Mouse (Mus musculus) MEL (cell line): ENCODE measurements around the gene Rab33b. TPM values are rescaled to one million over a fixed set of nuclear protein-coding genes. Genes with fewer than 3 reads are reported as not detected.
A peak's percentile ranks its signal among the peaks of the same experiment; 100 is the strongest.

Experiments used
- DNase-seq: peaks from one replicate; pipeline ENCODE4 v3.0.0; 2011; ENCODE audit warnings: low read depth, low spot score
- H3K27ac ChIP-seq: 2 replicates; pipeline ENCODE4 v1.5.1; 2012; ENCODE audit warnings: low read depth, mild to moderate bottlenecking, control low read depth, low read length, moderate library complexity; ENCODE audit not compliant: control insufficient read depth
- H3K27me3 ChIP-seq, 2 experiments: fragments of 150-350 bp in 1 of 2; sonication (generic) in 1 of 2; 2 replicates each; pipeline ENCODE4 v1.6.1; 2012; ENCODE audit warnings: low read length in 2 of 2, mild to moderate bottlenecking in 2 of 2, improper control_type of control experiment in 1 of 2, moderate library complexity in 1 of 2; ENCODE audit not compliant: insufficient read depth in 2 of 2, control insufficient read depth in 1 of 2
- H3K36me3 ChIP-seq, 2 experiments: 2 replicates each; pipeline ENCODE4 v1.6.1; 2012 to 2014; ENCODE audit warnings: low read length in 2 of 2, improper control_type of control experiment in 1 of 2, inconsistent platforms in 1 of 2, mild to moderate bottlenecking in 1 of 2; ENCODE audit not compliant: insufficient read depth in 2 of 2, control insufficient read depth in 1 of 2
- H3K4me1 ChIP-seq, 2 experiments: fragments of 150-350 bp in 1 of 2; sonication (generic) in 1 of 2; 2 replicates each; pipeline ENCODE4 v1.6.1; 2012; ENCODE audit warnings: low read length in 2 of 2, improper control_type of control experiment in 1 of 2, mild to moderate bottlenecking in 1 of 2; ENCODE audit not compliant: insufficient read depth in 2 of 2, control insufficient read depth in 1 of 2
- H3K4me3 ChIP-seq, 2 experiments: fragments of 150-350 bp in 1 of 2; sonication (generic) in 1 of 2; 2 replicates each; pipeline ENCODE4 v1.5.1; 2012; ENCODE audit warnings: low read depth in 2 of 2, low read length in 2 of 2, mild to moderate bottlenecking in 2 of 2, moderate library complexity in 2 of 2, control low read depth in 1 of 2, improper control_type of control experiment in 1 of 2; ENCODE audit not compliant: control insufficient read depth in 1 of 2, insufficient read depth in 1 of 2
- H3K79me2 ChIP-seq: 2 replicates; pipeline ENCODE4 v1.6.1; 2012; ENCODE audit warnings: mild to moderate bottlenecking, low read length, moderate library complexity; ENCODE audit not compliant: control insufficient read depth, poor library complexity, insufficient read depth
- H3K9ac ChIP-seq: 2 replicates; pipeline ENCODE4 v1.6.1; 2012; ENCODE audit warnings: low read depth, mild to moderate bottlenecking, control low read depth, low read length, moderate library complexity; ENCODE audit not compliant: control insufficient read depth, poor library complexity, severe bottlenecking
- H3K9me3 ChIP-seq: fragments of 150-350 bp; sonication (generic); replicated peaks from 2 replicates; pipeline ENCODE4 v1.6.1; 2012; ENCODE audit warnings: mild to moderate bottlenecking, low read length, improper control_type of control experiment, moderate library complexity; ENCODE audit not compliant: insufficient read depth
- CHD1 ChIP-seq: IDR thresholded peaks from 2 replicates; pipeline ENCODE4 v1.6.1; 2012; ENCODE audit warnings: low read depth, mild to moderate bottlenecking, inconsistent platforms, low read length, improper control_type of control experiment
- CTCF ChIP-seq, 3 experiments: IDR thresholded peaks in 2 of 3; conservative IDR thresholded peaks in 1 of 3; 2 replicates each; pipeline ENCODE4 v1.5.1; 2011 to 2012; ENCODE audit warnings: low read length in 3 of 3, low read depth in 2 of 3, mild to moderate bottlenecking in 2 of 3, improper control_type of control experiment in 1 of 3, inconsistent platforms in 1 of 3, mixed read lengths in 1 of 3, moderate library complexity in 1 of 3; ENCODE audit not compliant: control insufficient read depth in 1 of 3, insufficient read depth in 1 of 3, poor library complexity in 1 of 3, severe bottlenecking in 1 of 3
- ELF1 ChIP-seq: IDR thresholded peaks from 2 replicates; pipeline ENCODE4 v1.6.1; 2014; ENCODE audit warnings: low read depth, mild to moderate bottlenecking, inconsistent platforms, low read length, improper control_type of control experiment, moderate library complexity
- GABPA ChIP-seq: IDR thresholded peaks from 2 replicates; pipeline ENCODE4 v1.6.1; 2012; ENCODE audit warnings: low read depth, mild to moderate bottlenecking, inconsistent platforms, low read length, improper control_type of control experiment, moderate library complexity
- GATA1 ChIP-seq: IDR thresholded peaks from 2 replicates; pipeline ENCODE4 v1.6.1; 2011; ENCODE audit warnings: low read depth, low read length, improper control_type of control experiment
- KAT2A ChIP-seq: conservative IDR thresholded peaks from 2 replicates; pipeline ENCODE4 v1.6.1; 2012; ENCODE audit warnings: low read depth, low read length, improper control_type of control experiment, inconsistent platforms
- MAFK ChIP-seq: IDR thresholded peaks from 2 replicates; pipeline ENCODE4 v1.6.1; 2011; ENCODE audit warnings: low read depth, mild to moderate bottlenecking, low read length, improper control_type of control experiment, borderline replicate concordance
- MXI1 ChIP-seq: IDR thresholded peaks from 2 replicates; pipeline ENCODE4 v1.6.1; 2011; ENCODE audit warnings: mild to moderate bottlenecking, low read depth, low read length, improper control_type of control experiment
- NRF1 ChIP-seq: IDR thresholded peaks from 2 replicates; pipeline ENCODE4 v1.6.1; 2014; ENCODE audit warnings: low read depth, mild to moderate bottlenecking, inconsistent platforms, low read length, improper control_type of control experiment, moderate library complexity; ENCODE audit not compliant: poor library complexity, insufficient read depth, severe bottlenecking
- POLR2AphosphoS5 ChIP-seq: IDR thresholded peaks from 2 replicates; pipeline ENCODE4 v1.6.1; 2012; ENCODE audit warnings: low read depth, borderline replicate concordance, mild to moderate bottlenecking, inconsistent platforms, low read length, moderate library complexity, mixed read lengths
- SIN3A ChIP-seq: IDR thresholded peaks from 2 replicates; pipeline ENCODE4 v1.6.1; 2012; ENCODE audit warnings: low read length, improper control_type of control experiment, inconsistent platforms
- SMC3 ChIP-seq: IDR thresholded peaks from 2 replicates; pipeline ENCODE4 v1.6.1; 2011; ENCODE audit warnings: low read depth, low read length, improper control_type of control experiment
- TBP ChIP-seq: IDR thresholded peaks from 2 replicates; pipeline ENCODE4 v1.8.0; 2011; ENCODE audit warnings: low read depth, low read length, improper control_type of control experiment
- TCF12 ChIP-seq: IDR thresholded peaks from 2 replicates; pipeline ENCODE4 v1.6.1; 2014; ENCODE audit warnings: low read depth, mild to moderate bottlenecking, inconsistent platforms, low read length, improper control_type of control experiment, moderate library complexity
- UBTF ChIP-seq: IDR thresholded peaks from 2 replicates; pipeline ENCODE4 v1.6.1; 2012; ENCODE audit warnings: low read depth, mild to moderate bottlenecking, inconsistent platforms, low read length, improper control_type of control experiment, moderate library complexity, borderline replicate concordance; ENCODE audit not compliant: insufficient read depth
- ZC3H11A ChIP-seq: IDR thresholded peaks from 2 replicates; pipeline ENCODE4 v1.6.1; 2012; ENCODE audit warnings: low read depth, mild to moderate bottlenecking, inconsistent platforms, low read length, improper control_type of control experiment
- ZKSCAN1 ChIP-seq: IDR thresholded peaks from 2 replicates; pipeline ENCODE4 v1.6.1; 2012; ENCODE audit warnings: low read depth, mild to moderate bottlenecking, inconsistent platforms, low read length, improper control_type of control experiment, moderate library complexity
- ZMIZ1 ChIP-seq: IDR thresholded peaks from 2 replicates; pipeline ENCODE4 v1.6.1; 2012; ENCODE audit warnings: low read depth, mild to moderate bottlenecking, inconsistent platforms, low read length, improper control_type of control experiment, moderate library complexity
- polyA plus RNA-seq, 2 experiments: library from polyadenylated mRNA; stranded (reverse) in 1 of 2; unstranded in 1 of 2; fragments of >175 nt in 1 of 2; fragments of >200 nt in 1 of 2; gene quantifications; 2 replicates each; pipeline versions ENCODE4 v1.2.1 to v1.2.4; 2012; ENCODE audit warnings: low replicate concordance in 2 of 2, low read depth in 1 of 2; ENCODE audit not compliant: insufficient read length in 2 of 2, insufficient read depth in 1 of 2, missing spikeins in 1 of 2
- total RNA-seq: library from RNA; depleted of rRNA; stranded (reverse); fragments of 300-350 nt; gene quantifications from 2 replicates; pipeline ENCODE4 v1.2.3, GENCODE M21; 2012

Rab33b gene
- total and polyA plus RNA-seq, 3 experiments: 4.9 to 5.2 TPM; not detected in 1

- DNase-seq: no peak
- Histone ChIP-seq H3K79me2 (no peaks in the 10 kb centered on the region; the same call in 1 of the 2 replicates), H3K27me3 (no peaks in the 10 kb centered on the region), H3K4me3 (no peak overlapping the region), H3K9ac (no peak overlapping the region), H3K27ac (no peak overlapping the region), H3K4me1 (no peaks in the 10 kb centered on the region), H3K36me3 (peaks cover 0 to 4% of the 10 kb centered on the region in 2 experiments; a peak in 2 of 4 replicates), H3K9me3 (no peaks in the 10 kb centered on the region)
- TF ChIP-seq GABPA: no peak
- TF ChIP-seq CHD1: no peak
- no peak for TF ChIP-seq POLR2AphosphoS5
- TF ChIP-seq KAT2A: no peak
- peak in 1 of 3 experiments; percentile 10; a peak in 1 of 6 replicates for TF ChIP-seq CTCF (IDR thresholded peaks at IDR 0.05 in 2 of 3, conservative IDR thresholded peaks at IDR 0.05 in 1 of 3; ENCODE audit: control insufficient read depth in 1 of 3, insufficient read depth in 1 of 3, low read depth in 2 of 3, low read length in 3 of 3, poor library complexity in 1 of 3, severe bottlenecking in 1 of 3)
- TF ChIP-seq ELF1: no peak
These were observed 11.9 kb downstream of the Rab33b start for GRCm38 (mm10) chr3:51495646-51496045.

GRCm38 (mm10) chr3:51497978-51498377, 14.3 kb downstream of the Rab33b start:
- no peak overlapping the region for H3K9ac ChIP-seq
- TF ChIP-seq ZKSCAN1: peak; percentile 74
- TF ChIP-seq ZMIZ1: no peak
- TF ChIP-seq MAFK: no peak
- no peak for TF ChIP-seq TCF12
- no peak for TF ChIP-seq MXI1
- no peak for TF ChIP-seq NRF1
- no peak for TF ChIP-seq SMC3
- no peak for TF ChIP-seq TBP
- H3K27ac ChIP-seq: no peak overlapping the region
- H3K9me3 ChIP-seq: no peaks in the 10 kb centered on the region
- H3K4me3 ChIP-seq: no peak overlapping the region
- H3K36me3 ChIP-seq: peaks cover 0 to 4% of the 10 kb centered on the region in 2 experiments; a peak in 2 of 4 replicates
- no peak for DNase-seq
- H3K79me2 ChIP-seq: no peaks in the 10 kb centered on the region
- H3K4me1 ChIP-seq: no peaks in the 10 kb centered on the region
- H3K27me3 ChIP-seq: no peaks in the 10 kb centered on the region

GRCm38 (mm10) chr3:51498659-51499058, 14.9 kb downstream of the Rab33b start:
- H3K9ac ChIP-seq: no peak overlapping the region
- no peaks in the 10 kb centered on the region; a peak in 1 of 4 replicates for H3K27me3 ChIP-seq
- no peak for TF ChIP-seq UBTF
- TF ChIP-seq SMC3: no peak
- no peak for TF ChIP-seq GABPA
- no peak for TF ChIP-seq ZMIZ1
- TF ChIP-seq SIN3A: no peak
- no peak for TF ChIP-seq MAFK
- TF ChIP-seq MXI1: no peak
- no peak for TF ChIP-seq NRF1
- no peak for TF ChIP-seq ZC3H11A
- TF ChIP-seq GATA1: no peak
- TF ChIP-seq KAT2A: no peak
- no peak for TF ChIP-seq TBP

More at GRCm38 (mm10) chr3:51498659-51499058, 14.9 kb downstream of the Rab33b start:
- peaks cover 0 to 4% of the 10 kb centered on the region in 2 experiments; a peak in 2 of 4 replicates for H3K36me3 ChIP-seq
- H3K4me3 ChIP-seq: no peak overlapping the region
- H3K27ac ChIP-seq: no peak overlapping the region
- H3K9me3 ChIP-seq: no peaks in the 10 kb centered on the region
- H3K4me1 ChIP-seq: no peaks in the 10 kb centered on the region
- DNase-seq: no peak
- no peaks in the 10 kb centered on the region for H3K79me2 ChIP-seq
